Mouse (Mus musculus) cortical plate, adult 2 months (tissue): ENCODE data around the gene Stat5b.

Experiments used
- CTCF ChIP-seq: fragments of 200-500 bp; IDR thresholded peaks from 2 replicates; pipeline ENCODE4 v1.5.1; 2011; ENCODE audit warnings: mild to moderate bottlenecking, control low read depth, low read length; ENCODE audit not compliant: insufficient read depth; ENCODE audit errors: extremely low read depth
- POLR2A ChIP-seq: fragments of 200-500 bp; IDR thresholded peaks from 2 replicates; pipeline ENCODE4 v1.6.1; 2011; ENCODE audit warnings: mild to moderate bottlenecking, low read length, control low read depth; ENCODE audit not compliant: insufficient read depth; ENCODE audit errors: extremely low read depth

DNA sequence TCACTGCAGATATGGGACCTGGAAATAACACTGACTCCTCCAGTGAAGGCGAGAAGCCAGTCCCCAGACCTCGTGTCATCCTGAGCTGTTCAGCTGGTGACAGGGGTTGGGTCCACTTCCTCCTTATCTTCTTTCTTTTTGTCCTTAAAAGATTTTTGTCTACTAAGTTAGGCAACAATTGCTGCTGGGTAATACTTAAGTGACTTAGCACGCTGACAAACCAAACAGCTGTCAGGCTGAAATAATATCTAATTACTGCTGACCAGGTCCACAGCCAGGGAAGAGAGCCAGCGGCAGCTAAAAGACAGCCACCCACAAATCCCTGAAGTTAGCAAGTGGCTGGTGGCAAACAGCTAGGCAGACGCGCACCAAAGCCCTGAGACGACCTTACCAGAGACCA lies 45.0 kb downstream of the Stat5b start:
- TF ChIP-seq CTCF (no peak), POLR2A (no peak)
